Mouse (Mus musculus) C2C12 (cell line): ENCODE data around the gene Ei24.

Source experiments
- CEBPB ChIP-seq: IDR thresholded peaks from one replicate; pipeline ENCODE4 v1.6.1; 2011; ENCODE audit warnings: low read depth, mild to moderate bottlenecking, control low read depth, moderate library complexity
- CTCF ChIP-seq: IDR thresholded peaks from one replicate; pipeline ENCODE4 v1.5.1; 2011; ENCODE audit not compliant: control insufficient read depth, insufficient read depth, insufficient read length
- FOSL1 ChIP-seq: IDR thresholded peaks from one replicate; pipeline ENCODE4 v1.8.0; 2011; ENCODE audit warnings: mild to moderate bottlenecking, low read length; ENCODE audit not compliant: poor library complexity, insufficient read depth, severe bottlenecking
- MAX ChIP-seq: IDR thresholded peaks from one replicate; pipeline ENCODE4 v1.6.1; 2011; ENCODE audit warnings: mild to moderate bottlenecking, control low read depth
- MYOD1 ChIP-seq: IDR thresholded peaks from one replicate; pipeline ENCODE4 v1.6.1; 2011; ENCODE audit warnings: low read depth; ENCODE audit not compliant: control insufficient read depth, insufficient read length
- MYOG ChIP-seq: IDR thresholded peaks from one replicate; pipeline ENCODE4 v1.6.1; 2011; ENCODE audit not compliant: control insufficient read depth, insufficient read length; ENCODE audit errors: extremely low read depth
- USF1 ChIP-seq: IDR thresholded peaks from one replicate; pipeline ENCODE4 v1.6.1; 2011; ENCODE audit warnings: low read depth, mild to moderate bottlenecking, control low read depth, moderate library complexity

GRCm38 (mm10) chr9:36769048-36769413 lies 28.2 kb downstream of the Ei24 start:
- no peak for TF ChIP-seq CTCF
- TF ChIP-seq USF1, result no peak
- no peak for TF ChIP-seq CEBPB
- TF ChIP-seq MAX, result no peak
- no peak for TF ChIP-seq FOSL1
- no peak for TF ChIP-seq MYOD1
- no peak for TF ChIP-seq MYOG
